Mouse (Mus musculus) MEL (cell line): ENCODE measurements around the gene Zfp652. TPM values are rescaled to one million over a fixed set of nuclear protein-coding genes. Genes with fewer than 3 reads are reported as not detected.

Source experiments
- polyA plus RNA-seq, 2 experiments: library from polyadenylated mRNA; stranded (reverse) in 1 of 2; unstranded in 1 of 2; fragments of >175 nt in 1 of 2; fragments of >200 nt in 1 of 2; gene quantifications; 2 replicates each; pipeline versions ENCODE4 v1.2.1 to v1.2.4; 2012; ENCODE audit warnings: low replicate concordance in 2 of 2, low read depth in 1 of 2; ENCODE audit not compliant: insufficient read length in 2 of 2, insufficient read depth in 1 of 2, missing spikeins in 1 of 2
- total RNA-seq: library from RNA; depleted of rRNA; stranded (reverse); fragments of 300-350 nt; gene quantifications from 2 replicates; pipeline ENCODE4 v1.2.3, GENCODE M21; 2012; rRNA removed

Gene Zfp652
- total and polyA plus RNA-seq, 3 experiments = 19.3 to 38.5 (median 31.8) TPM

Other genes starting within 250 kb of the Zfp652 start
- not detected in 2 replicates for gene Nxph3, start 198.1 kb upstream of the Zfp652 start, total RNA-seq
- not detected for gene Nxph3, start 198.1 kb upstream of the Zfp652 start, polyA plus RNA-seq
- gene Ngfr, start 124.9 kb upstream of the Zfp652 start, total RNA-seq = not detected in 2 replicates
- not detected for gene Ngfr, start 124.9 kb upstream of the Zfp652 start, polyA plus RNA-seq
- gene Phb, start 45.7 kb upstream of the Zfp652 start, total RNA-seq = 784 and 788 TPM in 2 replicates
- gene Phb, start 45.7 kb upstream of the Zfp652 start, polyA plus RNA-seq = 100 to 1,000 TPM in 1 of 2 experiments, not detected in 1; 302 TPM
- 0.59 and 0.73 TPM in 2 replicates for gene B130006D01Rik, start 10.9 kb downstream of the Zfp652 start, total RNA-seq
- under 1 TPM in 1 of 2 experiments, not detected in 1; 0.11 TPM for gene B130006D01Rik, start 10.9 kb downstream of the Zfp652 start, polyA plus RNA-seq
- 15.4 and 17.7 TPM in 2 replicates for gene Phospho1, start 111.8 kb downstream of the Zfp652 start, total RNA-seq
- gene Phospho1, start 111.8 kb downstream of the Zfp652 start, polyA plus RNA-seq = 10 to 100 TPM in 1 of 2 experiments, not detected in 1; 76.0 TPM
- 23.5 and 24.0 TPM in 2 replicates for gene Gngt2, start 124.5 kb downstream of the Zfp652 start, total RNA-seq
- gene Gngt2, start 124.5 kb downstream of the Zfp652 start, polyA plus RNA-seq = 10 to 100 TPM in 1 of 2 experiments, not detected in 1; 25.9 TPM
- 3.2 and 3.3 TPM in 2 replicates for gene Abi3, start 129.8 kb downstream of the Zfp652 start, total RNA-seq
- gene Abi3, start 129.8 kb downstream of the Zfp652 start, polyA plus RNA-seq = 10 to 100 TPM in 1 of 2 experiments, not detected in 1; 15.4 TPM
- gene B4galnt2, start 202.2 kb downstream of the Zfp652 start, total RNA-seq = 0.15 and 0.16 TPM in 2 replicates
- 1 to 10 TPM in 1 of 2 experiments, not detected in 1; 4.5 TPM for gene B4galnt2, start 202.2 kb downstream of the Zfp652 start, polyA plus RNA-seq